Mouse (Mus musculus) forelimb bud, embryonic 11.5 days (tissue): ENCODE results near the gene Faf2.

Experiments used
- DNase-seq: peaks from one replicate; pipeline ENCODE4 v3.0.0-alpha.2; 2012; ENCODE audit warnings: low read depth, low spot score

The Faf2 gene

GRCm38 (mm10) chr13:54621155-54621932, at the start of gene Faf2:
Gene Faf2 (plus strand): TSS chr13:54621784.
- DNase-seq, result peak; percentile 97

GRCm38 (mm10) chr13:54572621-54573020, 49.0 kb upstream of the Faf2 start:
- DNase-seq, result no peak

DNA sequence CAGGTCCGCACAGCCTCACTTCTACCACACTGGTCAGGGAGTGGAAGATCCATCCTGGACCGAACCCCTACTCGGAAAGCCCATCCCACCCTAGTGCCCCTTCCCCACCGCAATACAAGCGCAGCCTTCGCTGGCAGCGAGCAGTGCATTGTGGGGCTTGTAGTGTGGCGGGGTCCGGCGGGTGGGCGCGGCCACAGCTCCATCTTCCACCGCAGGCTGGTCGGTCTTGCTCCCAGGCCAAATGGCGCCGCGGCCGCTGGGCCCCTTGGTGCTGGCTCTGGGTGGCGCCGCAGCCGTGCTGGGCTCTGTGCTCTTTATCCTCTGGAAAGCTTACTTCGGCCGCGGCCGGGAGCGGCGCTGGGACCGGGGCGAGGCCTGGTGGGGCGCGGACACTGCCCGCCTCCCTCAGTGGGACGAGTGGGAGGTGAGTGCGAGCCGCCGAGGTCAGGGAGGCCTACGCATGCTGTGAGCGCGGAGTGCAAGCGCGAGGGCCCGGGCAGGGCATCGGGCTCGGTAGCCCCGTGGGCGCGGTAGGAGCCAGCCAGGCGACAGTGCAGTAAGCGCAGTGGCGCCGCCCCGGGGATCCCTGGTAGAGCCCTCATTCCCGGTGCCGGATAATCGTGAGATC, 46.6 kb upstream of the Faf2 start, which contains the start of gene Arl10:
Arl10 (plus strand) TSS at position 162 of the 628 bp plus-strand sequence.
- peak; percentile 68 for DNase-seq

DNA sequence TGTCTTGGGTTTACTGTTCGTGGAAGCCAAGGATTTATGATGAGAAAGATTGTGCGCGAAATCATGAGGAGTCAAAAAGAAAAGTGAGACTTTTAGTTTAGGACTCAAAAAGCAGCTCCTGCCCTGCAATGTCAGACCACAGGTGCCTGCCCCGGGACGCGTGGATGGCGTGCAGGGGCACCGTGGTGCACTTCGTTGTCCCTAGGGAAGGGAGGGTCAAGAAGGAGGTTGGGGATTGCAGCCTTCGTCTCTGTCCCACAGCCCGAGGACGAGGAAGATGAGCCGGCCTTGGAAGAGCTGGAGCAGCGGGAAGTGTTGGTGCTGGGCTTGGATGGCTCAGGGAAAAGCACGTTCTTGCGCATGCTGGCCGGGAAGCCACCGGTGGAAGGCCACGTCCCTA, 46.1 kb upstream of the Faf2 start:
- no peak for DNase-seq

DNA sequence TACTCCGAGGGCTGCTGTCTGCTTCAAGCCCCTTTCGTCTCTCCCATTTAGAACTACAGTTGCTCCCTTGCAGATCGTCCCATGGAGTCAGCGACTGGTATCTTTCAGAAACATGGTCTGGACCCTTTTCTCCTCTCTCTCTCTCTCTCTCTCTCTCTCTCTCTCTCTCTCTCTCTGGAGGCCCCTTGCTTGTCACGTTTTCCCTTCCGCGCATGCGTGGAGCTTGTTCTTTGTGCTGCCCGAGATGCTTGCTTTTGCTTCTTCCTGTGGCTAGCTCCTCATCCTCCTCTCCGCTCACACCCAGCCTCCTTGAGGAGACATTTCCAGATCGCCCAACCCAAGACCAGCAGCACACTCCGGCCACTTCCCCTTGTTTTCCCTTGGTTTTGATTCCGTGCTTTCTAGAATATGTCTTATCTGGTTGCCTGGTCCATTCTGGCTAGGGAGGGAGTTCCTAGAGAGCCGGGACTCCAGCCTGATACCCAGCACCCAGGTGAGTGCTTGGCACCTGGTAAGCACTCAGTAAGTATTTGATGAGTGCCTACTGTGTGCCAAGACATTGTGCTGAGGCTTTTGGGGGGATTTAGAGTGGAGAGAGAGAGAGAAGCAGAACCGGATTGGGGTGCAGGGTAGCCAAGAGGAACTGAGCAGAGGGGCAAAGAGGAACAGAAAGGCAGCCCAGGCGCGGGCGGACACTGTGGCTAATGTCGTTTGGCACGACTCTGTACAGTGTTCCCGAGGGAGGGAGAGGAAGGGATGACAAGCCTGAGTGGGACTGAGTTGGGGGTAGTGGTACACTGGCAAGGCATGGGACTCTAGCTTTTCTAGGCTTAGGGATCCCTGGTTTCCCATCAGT, 43.7 kb upstream of the Faf2 start:
- DNase-seq, result no peak

DNA sequence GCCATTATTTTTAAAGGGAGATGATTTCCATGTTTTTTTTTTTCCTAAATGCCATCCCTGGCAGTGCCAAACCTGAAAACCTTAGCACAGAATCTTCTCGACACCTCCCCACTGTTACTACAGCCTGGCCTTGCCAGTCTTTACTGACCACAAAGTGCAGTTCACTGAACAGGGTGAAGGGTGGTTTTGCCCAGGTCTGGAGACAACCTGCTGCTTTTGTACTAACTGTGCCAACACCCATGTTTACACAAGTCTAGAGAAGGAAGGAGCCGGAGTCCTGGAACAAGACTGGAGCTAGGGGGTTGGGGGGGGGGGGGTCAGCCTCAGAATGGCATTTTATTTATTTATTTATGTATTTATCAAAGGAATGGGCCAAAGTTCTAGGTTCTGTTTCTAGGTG, 40.2 kb upstream of the Faf2 start:
- no peak for DNase-seq

- DNase-seq, result no peak
Measured at GRCm38 (mm10) chr13:54582126-54582525, 39.5 kb upstream of the Faf2 start.

GRCm38 (mm10) chr13:54582860-54583259, 38.7 kb upstream of the Faf2 start:
- DNase-seq, result no peak

GRCm38 (mm10) chr13:54585831-54586230, 35.8 kb upstream of the Faf2 start:
- no peak for DNase-seq

- DNase-seq, result no peak
Measured at GRCm38 (mm10) chr13:54589414-54589995, 32.1 kb upstream of the Faf2 start.

DNA sequence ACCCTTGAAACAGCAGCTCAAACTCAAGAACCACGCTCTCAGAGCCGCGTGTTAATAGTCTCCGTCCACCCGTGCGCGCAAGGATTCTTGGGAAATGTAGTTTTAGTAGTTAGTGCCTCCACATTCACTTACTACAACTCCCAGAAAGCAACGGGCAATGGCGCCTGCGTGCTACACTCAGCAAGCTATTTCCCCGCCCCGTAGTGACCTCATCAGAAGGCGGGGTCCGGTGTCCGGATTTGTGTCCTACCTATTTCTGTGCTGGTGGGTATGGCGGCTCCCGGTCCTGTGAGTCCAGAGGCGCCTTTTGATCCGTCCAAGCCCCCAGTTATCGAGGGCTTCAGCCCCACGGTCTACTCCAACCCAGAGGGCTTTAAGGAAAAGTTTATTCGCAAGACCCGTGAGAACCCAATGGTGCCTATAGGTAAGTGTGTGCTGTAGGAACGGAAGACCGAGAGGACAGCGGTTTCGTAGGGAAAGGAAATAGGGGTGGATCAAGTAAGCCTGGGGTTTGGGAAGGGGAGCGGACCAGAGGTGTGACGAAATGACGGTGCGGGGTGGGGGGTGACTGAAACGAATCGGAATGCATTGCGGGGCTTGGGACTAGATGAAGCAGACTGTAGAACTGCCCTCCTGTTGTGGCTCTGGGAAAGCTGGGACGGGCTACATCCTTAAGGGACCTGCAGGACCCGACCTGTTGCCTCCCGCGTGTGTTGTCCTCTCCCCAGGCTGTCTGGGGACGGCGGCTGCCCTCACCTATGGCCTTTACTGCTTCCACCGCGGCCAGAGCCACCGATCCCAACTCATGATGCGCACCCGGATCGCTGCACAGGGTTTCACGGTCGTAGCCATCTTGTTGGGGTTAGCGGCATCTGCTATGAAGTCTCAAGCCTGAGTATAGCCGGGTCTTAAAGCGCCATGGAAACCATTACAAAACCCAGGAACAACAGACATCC, 31.3 kb upstream of the Faf2 start, which contains the start of the genes Nop16 and Higd2a:
Nop16 (minus strand) TSS at position 95 of the 956 bp plus-strand sequence.
Higd2a (plus strand) TSS at position 212 of the 956 bp plus-strand sequence.
- peak; percentile 98 for DNase-seq

- no peak for DNase-seq
Measured at GRCm38 (mm10) chr13:54591776-54592356, 29.7 kb upstream of the Faf2 start.

- no peak for DNase-seq
Measured at GRCm38 (mm10) chr13:54593617-54594016, 28.0 kb upstream of the Faf2 start.

DNA sequence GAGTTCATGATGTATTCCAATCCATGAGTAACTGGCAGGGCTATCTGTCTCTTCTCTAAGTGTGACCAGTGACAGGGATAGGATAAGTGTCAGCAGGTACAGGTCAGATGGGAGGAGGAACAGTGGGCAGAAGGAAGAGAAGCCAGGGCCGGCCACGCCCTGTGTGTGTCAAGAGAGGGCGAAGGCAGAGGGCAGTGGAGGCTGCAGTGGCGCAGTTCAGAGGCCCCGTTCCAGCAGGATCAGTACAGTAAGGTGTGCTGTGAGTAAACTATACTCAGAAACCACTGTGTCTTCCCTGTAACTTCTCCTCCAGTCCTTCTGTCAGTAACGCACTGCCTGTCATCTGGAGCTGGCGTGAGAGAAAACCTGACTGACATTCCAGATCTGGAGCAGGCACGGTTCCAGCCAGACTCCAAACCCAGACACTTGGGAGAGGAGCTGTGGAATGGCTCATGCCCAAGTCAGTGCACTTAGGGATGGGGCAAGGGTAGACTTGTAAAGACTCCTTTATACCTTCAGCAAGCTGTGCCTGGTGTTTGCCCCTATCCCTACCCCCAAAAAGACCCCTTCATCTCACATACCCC, 25.4 kb upstream of the Faf2 start:
- no peak for DNase-seq

GRCm38 (mm10) chr13:54596870-54597269, 24.7 kb upstream of the Faf2 start:
- DNase-seq, result no peak

DNA sequence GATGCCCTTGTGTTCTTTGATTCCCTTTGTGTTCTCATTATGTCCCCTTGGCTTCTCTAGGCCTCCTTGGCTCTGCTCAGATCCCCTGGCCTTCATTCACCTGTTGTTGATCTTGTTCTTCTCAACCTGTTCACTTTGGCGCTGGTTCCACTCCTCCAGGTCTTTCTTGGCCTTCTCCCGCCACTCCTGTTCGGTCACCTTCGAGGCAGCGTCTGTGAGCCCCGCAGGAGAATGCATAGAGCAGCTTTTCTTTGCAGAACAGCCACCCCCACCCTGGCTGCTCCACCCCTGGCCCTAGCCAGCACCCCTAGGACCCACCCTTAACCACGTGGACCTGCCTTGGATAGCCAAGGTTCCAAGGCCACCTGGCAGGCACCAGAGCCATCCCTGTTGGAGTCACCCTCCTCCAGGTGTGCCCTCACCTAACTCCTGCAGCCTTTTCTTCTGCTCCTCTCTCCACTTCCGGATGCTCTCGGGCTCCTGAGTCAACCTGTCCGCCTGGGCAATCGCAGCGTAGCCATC, 22.9 kb upstream of the Faf2 start:
- no peak for DNase-seq

DNA sequence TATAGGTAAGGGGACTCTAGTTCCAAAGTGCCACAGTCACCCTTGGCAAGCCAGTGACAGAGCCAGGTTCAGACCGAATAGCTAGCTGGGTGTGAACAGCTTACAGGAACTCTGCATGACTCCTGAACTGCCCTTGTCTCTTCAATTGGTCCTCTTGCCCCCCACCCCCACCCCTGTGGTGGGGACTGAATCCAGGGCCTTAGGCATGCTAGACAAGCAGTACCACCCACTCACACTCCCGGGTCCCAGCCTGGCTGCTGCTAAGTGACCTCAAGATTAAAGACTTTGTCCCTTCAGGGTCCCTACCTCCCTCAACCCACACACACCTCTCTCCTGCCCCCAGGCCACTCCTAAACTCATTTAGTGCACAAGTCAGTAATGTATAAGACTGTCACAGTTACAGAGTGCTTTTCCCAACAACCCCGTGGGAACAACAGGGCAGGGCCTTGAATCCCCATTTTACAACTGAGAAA, 18.9 kb upstream of the Faf2 start:
- DNase-seq, result peak; percentile 34

DNA sequence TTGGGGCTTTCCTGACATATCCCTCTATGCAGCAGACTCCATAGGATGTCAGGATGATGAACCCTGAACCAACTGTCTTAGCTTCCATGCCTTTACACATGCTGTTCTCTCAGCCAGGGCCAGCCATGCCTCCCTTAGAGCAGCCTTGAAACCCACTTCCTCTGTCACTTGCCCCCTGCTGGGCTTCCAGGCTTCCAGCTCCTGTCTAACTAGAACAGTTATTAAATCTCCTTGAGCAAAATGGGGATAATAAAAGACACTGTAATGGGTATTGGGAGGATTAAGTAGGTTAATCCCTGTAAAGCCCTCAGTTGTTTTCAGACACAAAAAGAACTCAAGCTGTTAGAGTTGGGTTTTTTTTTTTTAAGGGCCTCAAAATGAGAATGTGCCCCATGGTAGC, 18.1 kb upstream of the Faf2 start:
- DNase-seq, result no peak

DNA sequence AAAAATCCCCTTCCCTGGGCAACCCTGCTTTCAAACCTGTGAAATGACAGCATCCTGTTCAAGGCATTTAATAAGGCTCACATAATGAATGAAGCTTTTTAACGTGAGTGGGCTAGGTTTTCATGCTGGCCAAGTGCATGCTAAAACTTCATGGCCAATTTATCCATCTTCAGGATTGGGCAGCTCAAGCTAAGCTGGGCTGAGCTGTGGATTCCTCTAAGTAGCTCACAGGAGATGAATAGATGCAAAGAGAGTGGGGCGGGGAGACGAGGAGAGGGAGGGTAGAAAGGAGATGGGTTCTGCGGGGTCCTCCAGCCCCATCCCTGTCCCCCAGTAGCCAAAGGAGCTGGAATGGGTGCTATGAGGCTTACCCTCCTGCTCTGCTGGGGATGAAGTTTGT, 17.4 kb upstream of the Faf2 start:
- DNase-seq, result no peak
